Mouse (Mus musculus) MEL (cell line): ENCODE data around the gene Dhrs7b. TPM values are rescaled to one million over a fixed set of nuclear protein-coding genes. Genes with fewer than 3 reads are reported as not detected.

Experiments
- DNase-seq: peaks from one replicate; pipeline ENCODE4 v3.0.0; 2011; ENCODE audit warnings: low read depth, low spot score
- H3K27ac ChIP-seq: 2 replicates; pipeline ENCODE4 v1.5.1; 2012; ENCODE audit warnings: low read depth, mild to moderate bottlenecking, control low read depth, low read length, moderate library complexity; ENCODE audit not compliant: control insufficient read depth
- H3K27me3 ChIP-seq, 2 experiments: fragments of 150-350 bp in 1 of 2; sonication (generic) in 1 of 2; 2 replicates each; pipeline ENCODE4 v1.6.1; 2012; ENCODE audit warnings: low read length in 2 of 2, mild to moderate bottlenecking in 2 of 2, improper control_type of control experiment in 1 of 2, moderate library complexity in 1 of 2; ENCODE audit not compliant: insufficient read depth in 2 of 2, control insufficient read depth in 1 of 2
- H3K36me3 ChIP-seq, 2 experiments: 2 replicates each; pipeline ENCODE4 v1.6.1; 2012 to 2014; ENCODE audit warnings: low read length in 2 of 2, improper control_type of control experiment in 1 of 2, inconsistent platforms in 1 of 2, mild to moderate bottlenecking in 1 of 2; ENCODE audit not compliant: insufficient read depth in 2 of 2, control insufficient read depth in 1 of 2
- H3K4me1 ChIP-seq, 2 experiments: fragments of 150-350 bp in 1 of 2; sonication (generic) in 1 of 2; 2 replicates each; pipeline ENCODE4 v1.6.1; 2012; ENCODE audit warnings: low read length in 2 of 2, improper control_type of control experiment in 1 of 2, mild to moderate bottlenecking in 1 of 2; ENCODE audit not compliant: insufficient read depth in 2 of 2, control insufficient read depth in 1 of 2
- H3K4me3 ChIP-seq, 2 experiments: fragments of 150-350 bp in 1 of 2; sonication (generic) in 1 of 2; 2 replicates each; pipeline ENCODE4 v1.5.1; 2012; ENCODE audit warnings: low read depth in 2 of 2, low read length in 2 of 2, mild to moderate bottlenecking in 2 of 2, moderate library complexity in 2 of 2, control low read depth in 1 of 2, improper control_type of control experiment in 1 of 2; ENCODE audit not compliant: control insufficient read depth in 1 of 2, insufficient read depth in 1 of 2
- H3K79me2 ChIP-seq: 2 replicates; pipeline ENCODE4 v1.6.1; 2012; ENCODE audit warnings: mild to moderate bottlenecking, low read length, moderate library complexity; ENCODE audit not compliant: control insufficient read depth, poor library complexity, insufficient read depth
- H3K9ac ChIP-seq: 2 replicates; pipeline ENCODE4 v1.6.1; 2012; ENCODE audit warnings: low read depth, mild to moderate bottlenecking, control low read depth, low read length, moderate library complexity; ENCODE audit not compliant: control insufficient read depth, poor library complexity, severe bottlenecking
- H3K9me3 ChIP-seq: fragments of 150-350 bp; sonication (generic); replicated peaks from 2 replicates; pipeline ENCODE4 v1.6.1; 2012; ENCODE audit warnings: mild to moderate bottlenecking, low read length, improper control_type of control experiment, moderate library complexity; ENCODE audit not compliant: insufficient read depth
- BHLHE40 ChIP-seq: IDR thresholded peaks from 2 replicates; pipeline ENCODE4 v1.6.1; 2012; ENCODE audit warnings: low read depth, mild to moderate bottlenecking, inconsistent platforms, low read length, improper control_type of control experiment, borderline replicate concordance
- CHD1 ChIP-seq: IDR thresholded peaks from 2 replicates; pipeline ENCODE4 v1.6.1; 2012; ENCODE audit warnings: low read depth, mild to moderate bottlenecking, inconsistent platforms, low read length, improper control_type of control experiment
- CTCF ChIP-seq, 3 experiments: IDR thresholded peaks in 2 of 3; conservative IDR thresholded peaks in 1 of 3; 2 replicates each; pipeline ENCODE4 v1.5.1; 2011 to 2012; ENCODE audit warnings: low read length in 3 of 3, low read depth in 2 of 3, mild to moderate bottlenecking in 2 of 3, improper control_type of control experiment in 1 of 3, inconsistent platforms in 1 of 3, mixed read lengths in 1 of 3, moderate library complexity in 1 of 3; ENCODE audit not compliant: control insufficient read depth in 1 of 3, insufficient read depth in 1 of 3, poor library complexity in 1 of 3, severe bottlenecking in 1 of 3
- E2F4 ChIP-seq: IDR thresholded peaks from 2 replicates; pipeline ENCODE4 v1.6.1; 2011; ENCODE audit warnings: low read depth, low read length, improper control_type of control experiment, borderline replicate concordance
- ELF1 ChIP-seq: IDR thresholded peaks from 2 replicates; pipeline ENCODE4 v1.6.1; 2014; ENCODE audit warnings: low read depth, mild to moderate bottlenecking, inconsistent platforms, low read length, improper control_type of control experiment, moderate library complexity
- EP300 ChIP-seq, 2 experiments: IDR thresholded peaks; 2 replicates each; pipeline ENCODE4 v1.6.1; 2011; ENCODE audit warnings: improper control_type of control experiment in 2 of 2, low read length in 2 of 2, low read depth in 1 of 2, mild to moderate bottlenecking in 1 of 2
- ETS1 ChIP-seq: IDR thresholded peaks from 2 replicates; pipeline ENCODE4 v1.6.1; 2012; ENCODE audit warnings: low read depth, mild to moderate bottlenecking, inconsistent platforms, low read length, improper control_type of control experiment, moderate library complexity
- GABPA ChIP-seq: IDR thresholded peaks from 2 replicates; pipeline ENCODE4 v1.6.1; 2012; ENCODE audit warnings: low read depth, mild to moderate bottlenecking, inconsistent platforms, low read length, improper control_type of control experiment, moderate library complexity
- GATA1 ChIP-seq: IDR thresholded peaks from 2 replicates; pipeline ENCODE4 v1.6.1; 2011; ENCODE audit warnings: low read depth, low read length, improper control_type of control experiment
- JUND ChIP-seq: IDR thresholded peaks from 2 replicates; pipeline ENCODE4 v1.6.1; 2011; ENCODE audit warnings: low read depth, mild to moderate bottlenecking, improper control_type of control experiment, low read length
- KAT2A ChIP-seq: conservative IDR thresholded peaks from 2 replicates; pipeline ENCODE4 v1.6.1; 2012; ENCODE audit warnings: low read depth, low read length, improper control_type of control experiment, inconsistent platforms
- MAFK ChIP-seq: IDR thresholded peaks from 2 replicates; pipeline ENCODE4 v1.6.1; 2011; ENCODE audit warnings: low read depth, mild to moderate bottlenecking, low read length, improper control_type of control experiment, borderline replicate concordance
- MAX ChIP-seq: IDR thresholded peaks from 2 replicates; pipeline ENCODE4 v1.6.1; 2011; ENCODE audit warnings: low read length, improper control_type of control experiment
- MAZ ChIP-seq: IDR thresholded peaks from 2 replicates; pipeline ENCODE4 v1.6.1; 2012; ENCODE audit warnings: low read depth, mild to moderate bottlenecking, inconsistent platforms, low read length, improper control_type of control experiment
- MEF2A ChIP-seq: IDR thresholded peaks from 2 replicates; pipeline ENCODE4 v1.6.1; 2014; ENCODE audit warnings: low read depth, mild to moderate bottlenecking, inconsistent platforms, low read length, improper control_type of control experiment; ENCODE audit not compliant: poor library complexity, insufficient replicate concordance, severe bottlenecking; ENCODE audit errors: extremely low read depth
- MXI1 ChIP-seq: IDR thresholded peaks from 2 replicates; pipeline ENCODE4 v1.6.1; 2011; ENCODE audit warnings: mild to moderate bottlenecking, low read depth, low read length, improper control_type of control experiment
- MYB ChIP-seq: IDR thresholded peaks from 2 replicates; pipeline ENCODE4 v1.6.1; 2011; ENCODE audit warnings: mild to moderate bottlenecking, low read depth, low read length, improper control_type of control experiment
- MYC ChIP-seq: IDR thresholded peaks from 2 replicates; pipeline ENCODE4 v1.6.1; 2011; ENCODE audit warnings: low read depth, mild to moderate bottlenecking, low read length, improper control_type of control experiment, moderate library complexity
- NELFE ChIP-seq: IDR thresholded peaks from 2 replicates; pipeline ENCODE4 v1.6.1; 2011; ENCODE audit warnings: low read depth, low read length, improper control_type of control experiment
- NRF1 ChIP-seq: IDR thresholded peaks from 2 replicates; pipeline ENCODE4 v1.6.1; 2014; ENCODE audit warnings: low read depth, mild to moderate bottlenecking, inconsistent platforms, low read length, improper control_type of control experiment, moderate library complexity; ENCODE audit not compliant: poor library complexity, insufficient read depth, severe bottlenecking
- POLR2A ChIP-seq, 2 experiments: IDR thresholded peaks; 2 replicates each; pipeline ENCODE4 v1.6.1; 2011 to 2012; ENCODE audit warnings: low read length in 2 of 2, mild to moderate bottlenecking in 2 of 2, control low read depth in 1 of 2, improper control_type of control experiment in 1 of 2, low read depth in 1 of 2, moderate library complexity in 1 of 2; ENCODE audit not compliant: control insufficient read depth in 1 of 2, insufficient read depth in 1 of 2, poor library complexity in 1 of 2
- POLR2AphosphoS2 ChIP-seq: IDR thresholded peaks from 2 replicates; pipeline ENCODE4 v1.6.1; 2011; ENCODE audit warnings: low read length, improper control_type of control experiment
- POLR2AphosphoS5 ChIP-seq: IDR thresholded peaks from 2 replicates; pipeline ENCODE4 v1.6.1; 2012; ENCODE audit warnings: low read depth, borderline replicate concordance, mild to moderate bottlenecking, inconsistent platforms, low read length, moderate library complexity, mixed read lengths
- RAD21 ChIP-seq: IDR thresholded peaks from 2 replicates; pipeline ENCODE4 v1.6.1; 2011; ENCODE audit warnings: mild to moderate bottlenecking, low read depth, low read length, improper control_type of control experiment
- RCOR1 ChIP-seq: IDR thresholded peaks from 2 replicates; pipeline ENCODE4 v1.6.1; 2012; ENCODE audit warnings: low read depth, mild to moderate bottlenecking, inconsistent platforms, low read length, improper control_type of control experiment
- SMC3 ChIP-seq: IDR thresholded peaks from 2 replicates; pipeline ENCODE4 v1.6.1; 2011; ENCODE audit warnings: low read depth, low read length, improper control_type of control experiment
- TAL1 ChIP-seq: IDR thresholded peaks from 2 replicates; pipeline ENCODE4 v1.6.1; 2012; ENCODE audit warnings: mild to moderate bottlenecking, inconsistent platforms, low read length, moderate library complexity, mixed read lengths
- TBP ChIP-seq: IDR thresholded peaks from 2 replicates; pipeline ENCODE4 v1.8.0; 2011; ENCODE audit warnings: low read depth, low read length, improper control_type of control experiment
- TCF12 ChIP-seq: IDR thresholded peaks from 2 replicates; pipeline ENCODE4 v1.6.1; 2014; ENCODE audit warnings: low read depth, mild to moderate bottlenecking, inconsistent platforms, low read length, improper control_type of control experiment, moderate library complexity
- UBTF ChIP-seq: IDR thresholded peaks from 2 replicates; pipeline ENCODE4 v1.6.1; 2012; ENCODE audit warnings: low read depth, mild to moderate bottlenecking, inconsistent platforms, low read length, improper control_type of control experiment, moderate library complexity, borderline replicate concordance; ENCODE audit not compliant: insufficient read depth
- USF1 ChIP-seq: IDR thresholded peaks from 2 replicates; pipeline ENCODE4 v1.6.1; 2014; ENCODE audit warnings: low read depth, mild to moderate bottlenecking, inconsistent platforms, low read length, improper control_type of control experiment, moderate library complexity
- USF2 ChIP-seq, 2 experiments: IDR thresholded peaks; 2 replicates each; pipeline ENCODE4 v1.6.1; 2011 to 2012; ENCODE audit warnings: improper control_type of control experiment in 2 of 2, low read length in 2 of 2, borderline replicate concordance in 1 of 2, inconsistent platforms in 1 of 2, low read depth in 1 of 2, mild to moderate bottlenecking in 1 of 2; ENCODE audit not compliant: insufficient read depth in 1 of 2
- ZC3H11A ChIP-seq: IDR thresholded peaks from 2 replicates; pipeline ENCODE4 v1.6.1; 2012; ENCODE audit warnings: low read depth, mild to moderate bottlenecking, inconsistent platforms, low read length, improper control_type of control experiment
- ZKSCAN1 ChIP-seq: IDR thresholded peaks from 2 replicates; pipeline ENCODE4 v1.6.1; 2012; ENCODE audit warnings: low read depth, mild to moderate bottlenecking, inconsistent platforms, low read length, improper control_type of control experiment, moderate library complexity
- ZMIZ1 ChIP-seq: IDR thresholded peaks from 2 replicates; pipeline ENCODE4 v1.6.1; 2012; ENCODE audit warnings: low read depth, mild to moderate bottlenecking, inconsistent platforms, low read length, improper control_type of control experiment, moderate library complexity
- ZNF384 ChIP-seq: IDR thresholded peaks from 2 replicates; pipeline ENCODE4 v1.6.1; 2012; ENCODE audit warnings: low read depth, mild to moderate bottlenecking, inconsistent platforms, low read length, improper control_type of control experiment
- polyA plus RNA-seq, 2 experiments: library from polyadenylated mRNA; stranded (reverse) in 1 of 2; unstranded in 1 of 2; fragments of >175 nt in 1 of 2; fragments of >200 nt in 1 of 2; gene quantifications; 2 replicates each; pipeline versions ENCODE4 v1.2.1 to v1.2.4; 2012; ENCODE audit warnings: low replicate concordance in 2 of 2, low read depth in 1 of 2; ENCODE audit not compliant: insufficient read length in 2 of 2, insufficient read depth in 1 of 2, missing spikeins in 1 of 2
- total RNA-seq: library from RNA; depleted of rRNA; stranded (reverse); fragments of 300-350 nt; gene quantifications from 2 replicates; pipeline ENCODE4 v1.2.3, GENCODE M21; 2012; rRNA removed

The Dhrs7b gene
- total RNA-seq = 67.8 and 81.5 TPM in 2 replicates
- polyA plus RNA-seq = 10 to 100 TPM; 49.5 to 94.7 TPM

GRCm38 (mm10) chr11:60830433-60831052 is at the start of gene Dhrs7b:
Dhrs7b (plus strand) TSS chr11:60830631.
- peaks cover 26% of the 10 kb centered on the region for H3K79me2 ChIP-seq
- no peaks in the 10 kb centered on the region for H3K27me3 ChIP-seq
- H3K9ac ChIP-seq = peak within 1 kb of the TSS; percentile 82
- H3K27ac ChIP-seq = peak within 1 kb of the TSS; percentile 85
- DNase-seq = peak; percentile 100
- no peaks in the 10 kb centered on the region for H3K9me3 ChIP-seq
- H3K36me3 ChIP-seq = peaks cover 0 to 18% of the 10 kb centered on the region in 2 experiments; a peak in 2 of 4 replicates
- H3K4me3 ChIP-seq = peak within 1 kb of the TSS; percentile 72 to 87
- H3K4me1 ChIP-seq = peaks cover 4 to 19% of the 10 kb centered on the region in 2 experiments; a peak in 3 of 4 replicates
- TF ChIP-seq MAFK (no peak), ZKSCAN1 (no peak), MYC (peak; percentile 95), GATA1 (no peak), ZC3H11A (no peak), NRF1 (peak; percentile 97), MYB (no peak), CTCF (IDR thresholded peaks at IDR 0.05 in 2 of 3, conservative IDR thresholded peaks at IDR 0.05 in 1 of 3; ENCODE audit: control insufficient read depth in 1 of 3, insufficient read depth in 1 of 3, low read depth in 2 of 3, low read length in 3 of 3, poor library complexity in 1 of 3, severe bottlenecking in 1 of 3) (no peak), RCOR1 (no peak), ZNF384 (peak; percentile 74), UBTF (peak; percentile 74; the same call in 1 of the 2 replicates), E2F4 (no peak), GABPA (no peak), EP300 (IDR thresholded peaks at IDR 0.05; ENCODE audit: low read depth in 1 of 2, low read length in 2 of 2) (no peak), MAZ (no peak), JUND (peak; percentile 81; the same call in 1 of the 2 replicates), POLR2AphosphoS5 (no peak), POLR2AphosphoS2 (peak; percentile 77), KAT2A (peak; percentile 76), RAD21 (no peak), MEF2A (no peak), BHLHE40 (no peak), ETS1 (peak; percentile 88), TCF12 (peak; percentile 78), ELF1 (no peak; the same call in 1 of the 2 replicates), CHD1 (no peak), USF2 (IDR thresholded peaks at IDR 0.05; ENCODE audit: borderline replicate concordance in 1 of 2, insufficient read depth in 1 of 2, low read depth in 1 of 2, low read length in 2 of 2) (no peak), POLR2A (IDR thresholded peaks at IDR 0.05; ENCODE audit: control insufficient read depth in 1 of 2, insufficient read depth in 1 of 2, low read depth in 1 of 2, low read length in 2 of 2, poor library complexity in 1 of 2) (peak; percentile 85 to 99), MXI1 (peak; percentile 88), USF1 (peak; percentile 59), ZMIZ1 (no peak), NELFE (peak; percentile 94), SMC3 (no peak), TAL1 (no peak), MAX (peak; percentile 68; the same call in 1 of the 2 replicates), TBP (peak; percentile 96)
